Mouse (Mus musculus): ENCODE data around the gene Dzip1.

DNA sequence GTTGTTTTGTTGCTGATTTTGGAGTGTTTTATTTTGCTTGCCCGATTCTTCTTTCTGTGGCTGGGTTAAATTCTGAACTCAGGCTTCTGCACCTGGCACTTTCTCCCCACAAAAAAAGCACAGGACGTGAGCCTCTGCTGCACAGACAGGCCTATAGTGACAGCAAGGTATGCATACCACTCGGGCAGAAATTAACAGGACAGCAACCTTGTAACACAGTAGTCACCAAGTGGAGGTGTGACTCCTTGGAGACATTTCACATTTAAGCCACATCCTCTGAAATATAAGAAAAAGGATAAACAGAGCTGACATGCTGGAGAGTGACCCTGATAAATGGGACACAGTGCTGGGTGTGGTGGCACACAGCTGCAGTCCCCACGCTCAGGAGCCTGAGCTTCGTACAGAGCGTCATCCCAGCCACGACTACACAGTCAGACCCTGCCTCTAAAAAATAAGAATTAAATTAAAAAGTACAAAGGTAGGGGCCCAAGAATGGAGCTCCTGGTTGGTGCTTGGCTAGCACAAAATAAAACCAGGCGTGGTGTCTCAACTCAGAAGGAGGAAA, 86.6 kb downstream of the Dzip1 start:
- TF ChIP-seq POLR2A (IDR thresholded peaks at IDR 0.05; ENCODE audit: low read depth, low read length) (no peak), CTCF (IDR thresholded peaks at IDR 0.05; ENCODE audit: extremely low read depth, insufficient read depth, insufficient read length, insufficient replicate concordance) (no peak)
